Mouse (Mus musculus) lung, postnatal 0 days (tissue): ENCODE results near the gene 2900026A02Rik. TPM values are rescaled to one million over a fixed set of nuclear protein-coding genes. Genes with fewer than 3 reads are reported as not detected.

Experiments used
- ATAC-seq: fragments of 200-750 bp; cut with Nextera tagmentation; 2 replicates; pipeline ENCODE4 v1.8.0; 2017; ENCODE audit warnings: moderate library complexity
- DNase-seq: peaks from one replicate; pipeline ENCODE4 v3.0.0-alpha.2; 2016; ENCODE audit warnings: low spot score
- H3K27ac ChIP-seq: fragments of 300-500 bp; sonication (generic); 2 replicates; pipeline ENCODE4 v1.5.1; 2014; ENCODE audit warnings: antibody characterized with exemption, mild to moderate bottlenecking, low read length, mixed read lengths
- H3K27me3 ChIP-seq: fragments of 300-500 bp; sonication (generic); replicated peaks from 2 replicates; pipeline ENCODE4 v1.6.1; 2014; ENCODE audit warnings: low read length, mixed read lengths; ENCODE audit not compliant: insufficient read depth
- H3K36me3 ChIP-seq: fragments of 300-500 bp; sonication (generic); 2 replicates; pipeline ENCODE4 v1.6.1; 2014; ENCODE audit warnings: low read length, mixed read lengths; ENCODE audit not compliant: insufficient read depth
- H3K4me1 ChIP-seq: fragments of 300-500 bp; sonication (generic); 2 replicates; pipeline ENCODE4 v1.6.1; 2014; ENCODE audit warnings: antibody characterized with exemption, low read depth, low read length, mixed read lengths; ENCODE audit not compliant: insufficient read depth
- H3K4me2 ChIP-seq: fragments of 300-500 bp; sonication (generic); replicated peaks from 2 replicates; pipeline ENCODE4 v1.6.1; 2014; ENCODE audit warnings: low read depth, mild to moderate bottlenecking, low read length, moderate library complexity, mixed read lengths
- H3K4me3 ChIP-seq: fragments of 300-500 bp; sonication (generic); 2 replicates; pipeline ENCODE4 v1.5.1; 2014; ENCODE audit warnings: low read depth, low read length
- H3K9ac ChIP-seq: fragments of 300-500 bp; sonication (generic); replicated peaks from 2 replicates; pipeline ENCODE4 v1.6.1; 2014; ENCODE audit warnings: low read depth, mild to moderate bottlenecking
- H3K9me3 ChIP-seq: fragments of 300-500 bp; sonication (generic); 2 replicates; pipeline ENCODE4 v1.6.1; 2016; ENCODE audit warnings: low read length, mixed read lengths
- CTCF ChIP-seq: IDR thresholded peaks from 2 replicates; pipeline ENCODE4 v1.5.1; 2016; ENCODE audit warnings: antibody characterized with exemption, mild to moderate bottlenecking
- EP300 ChIP-seq: IDR thresholded peaks from 2 replicates; pipeline ENCODE4 v1.6.1; 2016; ENCODE audit warnings: antibody characterized with exemption, mild to moderate bottlenecking, control low read depth
- WGBS: fragments of 180-500 bp; shearing (Covaris S2); extraction: QIAGEN DNeasy Blood & Tissue Kit; methylation state at CpG from one replicate; pipeline ENCODE4 v1.1.7; 2014; 5-methylcytosine and 5-hydroxymethylcytosine counted together
- polyA plus RNA-seq: library from polyadenylated mRNA; unstranded; fragments of >200 nt; fragmentation: Nextera tagmentation; extraction: Ambion mirVana; gene quantifications from 2 replicates; pipeline ENCODE4 v1.2.1, GENCODE M21; 2015

Gene 2900026A02Rik
- polyA plus RNA-seq, 1 experiment from 2014 or later, result 6.3 TPM

- Histone ChIP-seq H3K9ac (no peak overlapping the region), H3K9me3 (no peaks in the 10 kb centered on the region), H3K27ac (no peak overlapping the region), H3K27me3 (no peaks in the 10 kb centered on the region), H3K36me3 (no peaks in the 10 kb centered on the region), H3K4me3 (no peak overlapping the region; the same call in 1 of the 2 replicates), H3K4me2 (peak overlapping the region; percentile 98; the same call in 1 of the 2 replicates), H3K4me1 (no peaks in the 10 kb centered on the region)
- TF ChIP-seq CTCF, result no peak
- TF ChIP-seq EP300, result no peak
- ATAC-seq (no peak), DNase-seq (no peak)
- 45% methylated on average over 7 of the region's 7 CpGs for WGBS
These were observed 1.2 kb downstream of the 2900026A02Rik start for GRCm38 (mm10) chr5:113219876-113220275.

- no peak for DNase-seq
- no peaks in the 10 kb centered on the region for H3K9me3 ChIP-seq
- TF ChIP-seq EP300 (no peak), CTCF (no peak)
- H3K4me1 ChIP-seq, result no peaks in the 10 kb centered on the region
- ATAC-seq, result no peak
- H3K9ac ChIP-seq, result no peak overlapping the region
- H3K36me3 ChIP-seq, result no peaks in the 10 kb centered on the region
- 0 out of 2 replicates have a peak overlapping the region, but pooled peaks have one; percentile 11 for H3K4me2 ChIP-seq
- WGBS, result 64% methylated on average over 6 of the region's 6 CpGs
- H3K4me3 ChIP-seq, result no peak overlapping the region
- H3K27me3 ChIP-seq, result no peaks in the 10 kb centered on the region
- H3K27ac ChIP-seq, result no peak overlapping the region
These were observed 1.6 kb downstream of the 2900026A02Rik start for GRCm38 (mm10) chr5:113219450-113219849.

- no peak for DNase-seq
- Histone ChIP-seq H3K4me3 (no peak overlapping the region), H3K4me1 (no peaks in the 10 kb centered on the region), H3K36me3 (no peaks in the 10 kb centered on the region), H3K4me2 (0 out of 2 replicates have a peak overlapping the region, but pooled peaks have one; percentile 11), H3K27me3 (no peaks in the 10 kb centered on the region), H3K9me3 (no peaks in the 10 kb centered on the region), H3K9ac (no peak overlapping the region), H3K27ac (no peak overlapping the region)
- TF ChIP-seq CTCF (no peak), EP300 (no peak)
- 42% methylated on average over 17 of the region's 17 CpGs for WGBS
- no peak for ATAC-seq
These were observed 2.3 kb downstream of the 2900026A02Rik start for GRCm38 (mm10) chr5:113218617-113219235.

- no peak for DNase-seq
These were observed 4.0 kb downstream of the 2900026A02Rik start for GRCm38 (mm10) chr5:113217076-113217475.

GRCm38 (mm10) chr5:113216328-113216960 lies 4.6 kb downstream of the 2900026A02Rik start:
- H3K4me3 ChIP-seq, result no peak overlapping the region
- H3K4me1 ChIP-seq, result no peaks in the 10 kb centered on the region
- no peaks in the 10 kb centered on the region for H3K27me3 ChIP-seq
- DNase-seq, result no peak
- H3K36me3 ChIP-seq, result no peaks in the 10 kb centered on the region
- H3K9ac ChIP-seq, result no peak overlapping the region
- no peak for ATAC-seq
- 57% methylated on average over 14 of the region's 14 CpGs for WGBS
- H3K27ac ChIP-seq, result no peak overlapping the region
- no peak overlapping the region for H3K4me2 ChIP-seq
- H3K9me3 ChIP-seq, result no peaks in the 10 kb centered on the region
- no peak for TF ChIP-seq CTCF
- no peak for TF ChIP-seq EP300

More at GRCm38 (mm10) chr5:113217076-113217475, 4.0 kb downstream of the 2900026A02Rik start:
- Histone ChIP-seq H3K36me3 (no peaks in the 10 kb centered on the region), H3K4me3 (no peak overlapping the region), H3K4me2 (no peak overlapping the region), H3K27ac (no peak overlapping the region), H3K9ac (no peak overlapping the region), H3K27me3 (no peaks in the 10 kb centered on the region), H3K9me3 (no peaks in the 10 kb centered on the region), H3K4me1 (no peaks in the 10 kb centered on the region)
- no peak for TF ChIP-seq CTCF
- no peak for TF ChIP-seq EP300
- 69% methylated on average over 12 of the region's 12 CpGs for WGBS
- no peak for ATAC-seq

- ATAC-seq (peak; percentile 25; the same call in 1 of the 2 replicates), DNase-seq (no peak)
- Histone ChIP-seq H3K9ac (no peak overlapping the region), H3K4me3 (no peak overlapping the region), H3K9me3 (no peaks in the 10 kb centered on the region), H3K4me2 (no peak overlapping the region), H3K27ac (no peak overlapping the region), H3K36me3 (no peaks in the 10 kb centered on the region), H3K4me1 (no peaks in the 10 kb centered on the region), H3K27me3 (no peaks in the 10 kb centered on the region)
- 63% methylated on average over 9 of the region's 9 CpGs for WGBS
- TF ChIP-seq CTCF, result no peak
- no peak for TF ChIP-seq EP300
These were observed 5.4 kb downstream of the 2900026A02Rik start for GRCm38 (mm10) chr5:113215610-113216011.
